Mouse (Mus musculus) myocyte (in vitro differentiated cells): ENCODE measurements around the gene Baz1a. TPM values are rescaled to one million over a fixed set of nuclear protein-coding genes. Genes with fewer than 3 reads are reported as not detected.

Experiments used
- H3K27me3 ChIP-seq: one replicate; pipeline ENCODE4 v1.6.1; 2011; ENCODE audit not compliant: control insufficient read depth, insufficient read depth, insufficient read length
- H3K36me3 ChIP-seq: one replicate; pipeline ENCODE4 v1.6.1; 2011; ENCODE audit not compliant: control insufficient read depth, insufficient read depth
- H3K4me2 ChIP-seq: one replicate; pipeline ENCODE4 v1.6.1; 2011; ENCODE audit warnings: low read depth, control low read depth
- H3K4me3 ChIP-seq: one replicate; pipeline ENCODE4 v1.5.1; 2011; ENCODE audit warnings: mild to moderate bottlenecking, control low read depth, moderate library complexity
- H3K79me2 ChIP-seq: one replicate; pipeline ENCODE4 v1.6.1; 2011; ENCODE audit not compliant: control insufficient read depth, insufficient read depth
- H3ac ChIP-seq: one replicate; pipeline ENCODE4 v1.6.1; 2011; ENCODE audit not compliant: control insufficient read depth, insufficient read length
- CEBPB ChIP-seq: IDR thresholded peaks from 2 replicates; pipeline ENCODE4 v1.6.1; 2011; ENCODE audit warnings: mild to moderate bottlenecking, moderate library complexity; ENCODE audit not compliant: poor library complexity, insufficient read depth, severe bottlenecking
- E2F4 ChIP-seq: IDR thresholded peaks from one replicate; pipeline ENCODE4 v1.6.1; 2011; ENCODE audit warnings: mild to moderate bottlenecking, control low read depth, moderate library complexity; ENCODE audit not compliant: insufficient read depth
- MAX ChIP-seq: IDR thresholded peaks from one replicate; pipeline ENCODE4 v1.6.1; 2011; ENCODE audit warnings: low read depth, mild to moderate bottlenecking, control low read depth
- MYOD1 ChIP-seq, 3 experiments: IDR thresholded peaks; one replicate each; pipeline ENCODE4 v1.6.1; 2011; ENCODE audit warnings: control low read depth in 2 of 3, low read depth in 2 of 3, mild to moderate bottlenecking in 2 of 3, moderate library complexity in 1 of 3; ENCODE audit not compliant: insufficient read length in 2 of 3, control insufficient read depth in 1 of 3
- MYOG ChIP-seq, 3 experiments: IDR thresholded peaks; one replicate each; pipeline ENCODE4 v1.6.1; 2011; ENCODE audit warnings: control low read depth in 2 of 3, low read depth in 2 of 3, mild to moderate bottlenecking in 2 of 3; ENCODE audit not compliant: insufficient read length in 2 of 3, control insufficient read depth in 1 of 3, insufficient read depth in 1 of 3
- POLR2A ChIP-seq: IDR thresholded peaks from one replicate; pipeline ENCODE4 v1.6.1; 2011; ENCODE audit warnings: low read depth, mild to moderate bottlenecking, control low read depth, moderate library complexity; ENCODE audit not compliant: insufficient read length
- POLR2AphosphoS2 ChIP-seq: IDR thresholded peaks from one replicate; pipeline ENCODE4 v1.6.1; 2011; ENCODE audit warnings: low read depth, control low read depth; ENCODE audit not compliant: insufficient read length
- REST ChIP-seq: IDR thresholded peaks from one replicate; pipeline ENCODE4 v1.6.1; 2011; ENCODE audit warnings: mild to moderate bottlenecking, control low read depth, moderate library complexity; ENCODE audit not compliant: insufficient read depth, insufficient read length
- SRF ChIP-seq: IDR thresholded peaks from one replicate; pipeline ENCODE4 v1.6.1; 2011; ENCODE audit warnings: low read depth; ENCODE audit not compliant: control insufficient read depth, insufficient read length
- TCF12 ChIP-seq: IDR thresholded peaks from one replicate; pipeline ENCODE4 v1.6.1; 2011; ENCODE audit warnings: mild to moderate bottlenecking, control low read depth; ENCODE audit not compliant: poor library complexity, insufficient read depth, severe bottlenecking
- TCF3 ChIP-seq: IDR thresholded peaks from one replicate; pipeline ENCODE4 v1.6.1; 2011; ENCODE audit warnings: low read depth, control low read depth; ENCODE audit not compliant: insufficient read length
- USF1 ChIP-seq: IDR thresholded peaks from one replicate; pipeline ENCODE4 v1.6.1; 2011; ENCODE audit warnings: low read depth, mild to moderate bottlenecking, control low read depth, moderate library complexity
- polyA plus RNA-seq: library from polyadenylated mRNA; unstranded; fragments of >200 nt; fragmentation: generic; extraction: Trizol; gene quantifications from one replicate; pipeline ENCODE4 v1.2.1, GENCODE M21; 2012; ENCODE audit warnings: missing spikeins

Gene Baz1a
- polyA plus RNA-seq: 7.6 TPM

- Histone ChIP-seq H3K36me3 (no peaks in the 10 kb centered on the region), H3K4me2 (no peak within 1 kb of the TSS), H3K27me3 (peaks cover 6% of the 10 kb centered on the region), H3ac (no peak within 1 kb of the TSS), H3K4me3 (no peak within 1 kb of the TSS), H3K79me2 (no peaks in the 10 kb centered on the region)
- TF ChIP-seq MAX (no peak), CEBPB (no peak), MYOG (IDR thresholded peaks at IDR 0.05; ENCODE audit: control insufficient read depth in 1 of 3, insufficient read depth in 1 of 3, insufficient read length in 2 of 3, low read depth in 2 of 3) (no peak), POLR2A (no peak), REST (no peak), USF1 (no peak), MYOD1 (IDR thresholded peaks at IDR 0.05; ENCODE audit: control insufficient read depth in 1 of 3, insufficient read length in 2 of 3, low read depth in 2 of 3) (no peak), TCF3 (no peak), TCF12 (no peak), E2F4 (no peak), POLR2AphosphoS2 (no peak), SRF (no peak)
Observed at GRCm38 (mm10) chr12:55013626-55014398, at the start of gene Baz1a. Baz1a (minus strand) TSS chr12:55014348.

GRCm38 (mm10) chr12:55062141-55062540, 48.0 kb upstream of the Baz1a start:
- peaks cover 3% of the 10 kb centered on the region for H3K36me3 ChIP-seq
- H3K79me2 ChIP-seq: no peaks in the 10 kb centered on the region
- H3K27me3 ChIP-seq: no peaks in the 10 kb centered on the region
- TF ChIP-seq CEBPB: no peak
- TF ChIP-seq SRF: no peak
- TF ChIP-seq MAX: no peak
- no peak overlapping the region for H3K4me2 ChIP-seq
- H3K4me3 ChIP-seq: no peak overlapping the region
- no peak overlapping the region for H3ac ChIP-seq

DNA sequence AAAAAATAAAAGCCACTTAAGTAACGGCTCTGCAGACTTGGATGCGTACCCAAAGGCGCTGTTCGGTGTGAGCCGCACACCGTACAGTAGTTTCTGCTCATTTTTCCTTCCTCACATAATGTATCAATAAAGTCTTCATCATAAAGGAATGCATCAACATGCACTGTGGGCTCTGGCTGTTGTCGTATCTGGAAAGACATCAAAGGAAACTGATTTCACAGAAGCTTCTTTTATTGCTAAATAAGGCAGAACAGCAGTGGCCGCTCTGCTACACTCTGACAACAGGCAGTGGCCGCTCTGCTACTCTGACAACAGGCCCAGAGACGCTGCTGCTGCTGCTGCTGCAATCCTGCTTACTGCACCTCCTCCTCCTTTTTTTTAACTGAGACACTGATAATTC, 46.9 kb upstream of the Baz1a start:
- Histone ChIP-seq H3ac (no peak overlapping the region), H3K4me2 (no peak overlapping the region), H3K36me3 (peaks cover 5% of the 10 kb centered on the region), H3K27me3 (no peaks in the 10 kb centered on the region), H3K79me2 (no peaks in the 10 kb centered on the region), H3K4me3 (no peak overlapping the region)
- TF ChIP-seq POLR2A: no peak
- no peak for TF ChIP-seq SRF
- no peak for TF ChIP-seq MYOD1 (IDR thresholded peaks at IDR 0.05; ENCODE audit: control insufficient read depth in 1 of 3, insufficient read length in 2 of 3, low read depth in 2 of 3)
- TF ChIP-seq TCF12: no peak

GRCm38 (mm10) chr12:55060212-55060898, 46.2 kb upstream of the Baz1a start:
- Histone ChIP-seq H3K79me2 (no peaks in the 10 kb centered on the region), H3K4me2 (no peak overlapping the region), H3ac (no peak overlapping the region), H3K36me3 (peaks cover 5% of the 10 kb centered on the region), H3K27me3 (no peaks in the 10 kb centered on the region), H3K4me3 (no peak overlapping the region)
- TF ChIP-seq E2F4: no peak
- TF ChIP-seq MYOD1 (IDR thresholded peaks at IDR 0.05; ENCODE audit: control insufficient read depth in 1 of 3, insufficient read length in 2 of 3, low read depth in 2 of 3): no peak
- no peak for TF ChIP-seq TCF12
- no peak for TF ChIP-seq MYOG (IDR thresholded peaks at IDR 0.05; ENCODE audit: control insufficient read depth in 1 of 3, insufficient read depth in 1 of 3, insufficient read length in 2 of 3, low read depth in 2 of 3)
- TF ChIP-seq REST: no peak
- TF ChIP-seq USF1: no peak
- no peak for TF ChIP-seq POLR2AphosphoS2
- no peak for TF ChIP-seq POLR2A

DNA sequence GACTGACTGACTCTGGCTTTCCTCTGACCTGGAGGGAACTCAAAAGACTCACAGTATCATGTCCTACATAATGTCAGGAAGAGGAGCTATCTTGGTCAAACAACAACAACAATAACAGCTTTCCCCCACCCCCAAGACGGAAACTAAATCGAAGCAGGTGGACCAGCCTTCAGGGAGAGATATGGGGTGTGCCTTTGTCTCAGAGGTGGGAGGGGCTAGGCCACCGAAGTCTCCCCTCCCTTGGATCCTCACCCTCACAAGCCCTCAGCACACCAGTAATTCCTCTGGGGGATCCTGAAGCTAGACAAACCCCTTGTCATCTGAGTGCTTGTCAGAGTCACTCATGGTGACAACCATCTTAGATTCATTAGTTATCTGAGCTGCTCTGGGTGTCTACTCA, 45.7 kb upstream of the Baz1a start:
- H3K79me2 ChIP-seq: no peaks in the 10 kb centered on the region
- peaks cover 5% of the 10 kb centered on the region for H3K36me3 ChIP-seq
- no peaks in the 10 kb centered on the region for H3K27me3 ChIP-seq
- no peak overlapping the region for H3K4me2 ChIP-seq
- H3K4me3 ChIP-seq: no peak overlapping the region
- TF ChIP-seq MAX (no peak), POLR2A (no peak), MYOG (IDR thresholded peaks at IDR 0.05; ENCODE audit: control insufficient read depth in 1 of 3, insufficient read depth in 1 of 3, insufficient read length in 2 of 3, low read depth in 2 of 3) (no peak), TCF12 (no peak), POLR2AphosphoS2 (no peak), TCF3 (no peak), CEBPB (no peak), REST (no peak), MYOD1 (IDR thresholded peaks at IDR 0.05; ENCODE audit: control insufficient read depth in 1 of 3, insufficient read length in 2 of 3, low read depth in 2 of 3) (no peak), E2F4 (no peak), SRF (no peak), USF1 (no peak)
- no peak overlapping the region for H3ac ChIP-seq
